Mouse (Mus musculus): ENCODE data around the gene Gm4491.
A peak's percentile ranks its signal among the peaks of the same experiment; 100 is the strongest.

Gm4491 gene

GRCm38 (mm10) chr14:57115823-57116544 lies at the start of gene Gm4491:
Gm4491 (minus strand) TSS chr14:57115883.
- no peak for DNase-seq

- DNase-seq, result no peak
Observed at GRCm38 (mm10) chr14:57161833-57162232, 46.1 kb upstream of the Gm4491 start.

GRCm38 (mm10) chr14:57161201-57161600 lies 45.5 kb upstream of the Gm4491 start:
- DNase-seq, result peak; percentile 33

GRCm38 (mm10) chr14:57154916-57155315 lies 39.2 kb upstream of the Gm4491 start:
- no peak for DNase-seq

GRCm38 (mm10) chr14:57145741-57146140 lies 30.1 kb upstream of the Gm4491 start:
- DNase-seq, result no peak

- no peak for DNase-seq
Observed at GRCm38 (mm10) chr14:57135265-57135664, 19.6 kb upstream of the Gm4491 start.

- no peak for DNase-seq
Observed at GRCm38 (mm10) chr14:57133161-57133661, 17.5 kb upstream of the Gm4491 start, which contains the start of gene Gjb6. Gjb6 (minus strand) TSS chr14:57133611.

GRCm38 (mm10) chr14:57127383-57127782 lies 11.7 kb upstream of the Gm4491 start:
- no peak for DNase-seq

GRCm38 (mm10) chr14:57122295-57122694 lies 6.6 kb upstream of the Gm4491 start:
- no peak for DNase-seq

GRCm38 (mm10) chr14:57109194-57109593 lies 6.5 kb downstream of the Gm4491 start:
- DNase-seq, result peak; percentile 52

GRCm38 (mm10) chr14:57107916-57108315 lies 7.8 kb downstream of the Gm4491 start:
- DNase-seq, result no peak

GRCm38 (mm10) chr14:57107091-57107490 lies 8.6 kb downstream of the Gm4491 start:
- DNase-seq, result no peak

GRCm38 (mm10) chr14:57105721-57106120 lies 10.0 kb downstream of the Gm4491 start:
- DNase-seq, result no peak

- DNase-seq, result no peak
Observed at GRCm38 (mm10) chr14:57105111-57105510, 10.6 kb downstream of the Gm4491 start.

GRCm38 (mm10) chr14:57104106-57105023 lies 11.3 kb downstream of the Gm4491 start, which contains the start of gene Gjb2:
Gjb2 (minus strand) TSS chr14:57104702.
- DNase-seq, result peak; percentile 52

- no peak for DNase-seq
Observed at GRCm38 (mm10) chr14:57103711-57104105, 12.0 kb downstream of the Gm4491 start.

- no peak for DNase-seq
Observed at GRCm38 (mm10) chr14:57103121-57103520, 12.6 kb downstream of the Gm4491 start.

GRCm38 (mm10) chr14:57101623-57102022 lies 14.1 kb downstream of the Gm4491 start:
- no peak for DNase-seq

- no peak for DNase-seq
Observed at GRCm38 (mm10) chr14:57095855-57096254, 19.8 kb downstream of the Gm4491 start.

- peak; percentile 57 for DNase-seq
Observed at GRCm38 (mm10) chr14:57093029-57093428, 22.7 kb downstream of the Gm4491 start.

- no peak for DNase-seq
Observed at GRCm38 (mm10) chr14:57090001-57090400, 25.7 kb downstream of the Gm4491 start.

GRCm38 (mm10) chr14:57089107-57089506 lies 26.6 kb downstream of the Gm4491 start:
- DNase-seq, result no peak

GRCm38 (mm10) chr14:57084180-57084668 lies 31.5 kb downstream of the Gm4491 start:
- DNase-seq, result peak; percentile 4

Data from lung, postnatal 14 days (tissue).